In genomic region chr12:100027281-100027680, GRCm38 (mm10) we compare ENCODE assay signal across 25 mouse cellular contexts.
DNase-seq lines count a peak whose midpoint lies in the region; ATAC-seq lines count a peak whose summit lies in the region.
"Had no signal": no experiment of that assay in that cellular context is flagged by ENCODE, and none has a peak within 500 bp of the region (broad histone marks: within the 10 kb centered on the region; RNA-seq: fewer than 3 reads in every experiment).

No protein-coding gene starts in this region.

- H3K27ac ChIP-seq in liver, embryonic 11.5 days (ENCODE audit: low read depth, low read length): no peak overlapping the region
- H3K27ac ChIP-seq in liver, embryonic 12.5 days: no peak overlapping the region
- H3K27ac ChIP-seq in macrophage: peak overlapping the region; percentile 35
- H3K27ac ChIP-seq: embryonic facial prominence, embryonic 13.5 days; embryonic facial prominence, embryonic 15.5 days; forebrain, embryonic 10.5 days; forebrain, embryonic 12.5 days had no signal

- no peaks in the 10 kb centered on the region for H3K36me3 ChIP-seq in liver, embryonic 11.5 days (ENCODE audit: control insufficient read depth, insufficient read depth, low read length)
- H3K36me3 ChIP-seq in liver, embryonic 12.5 days: no peaks in the 10 kb centered on the region
- no peaks in the 10 kb centered on the region for H3K36me3 ChIP-seq in macrophage (ENCODE audit: inconsistent target)
- H3K36me3 ChIP-seq: embryonic facial prominence, embryonic 13.5 days; embryonic facial prominence, embryonic 15.5 days; forebrain, embryonic 10.5 days; forebrain, embryonic 12.5 days had no signal

- DNase-seq in heart, adult 11 months: peak; percentile 72
- no peak for DNase-seq in heart, postnatal 14 days
- DNase-seq in liver, embryonic 11.5 days (ENCODE audit: low spot score): peak; percentile 9
- DNase-seq in urinary bladder, postnatal 4 days (ENCODE audit: low spot score in 2 of 2): peak; percentile 13 to 48
- DNase-seq in urinary bladder, adult 18-20 months (ENCODE audit: low spot score in 2 of 2): no peak
- DNase-seq in left cerebral cortex, postnatal 10 days (ENCODE audit: extremely low spot score in 1 of 2, low spot score in 2 of 2): no peak
- DNase-seq: adrenal gland, adult 2 months; adrenal gland, postnatal 10 days; adrenal gland, postnatal 25 days; cerebellum, adult 11 months; cerebellum, adult 18-20 months; cerebellum, adult 8-10 months; cerebellum, adult 9-11 months; cerebellum, postnatal 14 days; cerebellum, postnatal 36 days; embryo, embryonic 11 days had no signal

- H3K4me1 ChIP-seq in liver, embryonic 11.5 days (replicated peaks; ENCODE audit: control insufficient read depth, insufficient read depth, low read length): no peaks in the 10 kb centered on the region
- H3K4me1 ChIP-seq in liver, embryonic 12.5 days: no peaks in the 10 kb centered on the region
- H3K4me1 ChIP-seq: embryonic facial prominence, embryonic 13.5 days; embryonic facial prominence, embryonic 15.5 days; forebrain, embryonic 12.5 days had no signal

- H3K4me3 ChIP-seq in liver, embryonic 11.5 days (ENCODE audit: low read depth, low read length): no peak overlapping the region
- no peak overlapping the region for H3K4me3 ChIP-seq in liver, embryonic 12.5 days
- H3K4me3 ChIP-seq in macrophage (ENCODE audit: inconsistent target): no peak overlapping the region
- H3K4me3 ChIP-seq: embryonic facial prominence, embryonic 13.5 days; embryonic facial prominence, embryonic 15.5 days; erythroblast, embryonic 14.5 days; forebrain, embryonic 10.5 days; forebrain, embryonic 12.5 days had no signal

- H3K9me3 ChIP-seq in liver, embryonic 11.5 days (ENCODE audit: control insufficient read depth, low read length): no peaks in the 10 kb centered on the region
- H3K9me3 ChIP-seq in liver, embryonic 12.5 days (replicated peaks): no peaks in the 10 kb centered on the region
- H3K9me3 ChIP-seq: embryonic facial prominence, embryonic 13.5 days; embryonic facial prominence, embryonic 15.5 days; forebrain, embryonic 10.5 days; forebrain, embryonic 12.5 days had no signal

- no peaks in the 10 kb centered on the region for H3K27me3 ChIP-seq in liver, embryonic 11.5 days (replicated peaks; ENCODE audit: control insufficient read depth, insufficient read depth, low read length)
- H3K27me3 ChIP-seq in liver, embryonic 12.5 days (replicated peaks): no peaks in the 10 kb centered on the region
- H3K27me3 ChIP-seq: embryonic facial prominence, embryonic 13.5 days; embryonic facial prominence, embryonic 15.5 days had no signal

- intact Hi-C loops in heart, postnatal 14 days (cut with DNase I): no loop called here
- intact Hi-C loops in left cerebral cortex, postnatal 10 days (cut with DNase I): no loop called here

- 75% methylated on average over 7 of the region's 7 CpGs for WGBS in liver, embryonic 11.5 days
- WGBS in liver, embryonic 12.5 days (ENCODE audit: insufficient replicate concordance): 58% methylated on average over 7 of the region's 7 CpGs
- 92% methylated on average over 7 of the region's 7 CpGs for WGBS in macrophage (ENCODE audit: missing documents)

- H3K9ac ChIP-seq in liver, embryonic 11.5 days (ENCODE audit: low read depth, low read length): no peak overlapping the region
- no peak overlapping the region for H3K9ac ChIP-seq in liver, embryonic 12.5 days
- H3K9ac ChIP-seq: embryonic facial prominence, embryonic 13.5 days; embryonic facial prominence, embryonic 15.5 days; forebrain, embryonic 12.5 days had no signal

- H3K4me2 ChIP-seq in liver, embryonic 11.5 days: no peak overlapping the region
- H3K4me2 ChIP-seq in liver, embryonic 12.5 days: no peak overlapping the region
- H3K4me2 ChIP-seq: embryonic facial prominence, embryonic 13.5 days; embryonic facial prominence, embryonic 15.5 days; forebrain, embryonic 12.5 days had no signal

- H3K79me2 ChIP-seq in macrophage (ENCODE audit: inconsistent target): peaks cover 96% of the 10 kb centered on the region

- ATAC-seq in liver, embryonic 11.5 days (replicated peaks; ENCODE audit: low FRiP score): no peak
- ATAC-seq in liver, embryonic 12.5 days: no peak
- ATAC-seq: forebrain, embryonic 14.5 days; forebrain, embryonic 16.5 days had no signal

Comparison
In these comparisons a context has a peak if more than half of its experiments do, and no peak if none do; other contexts are left out.
1. DNase-seq: peak in heart, adult 11 months (single experiment), liver, embryonic 11.5 days (single experiment) and urinary bladder, postnatal 4 days (2 of 2); none in heart, postnatal 14 days (0 of 2), urinary bladder, adult 18-20 months (0 of 2) and left cerebral cortex, postnatal 10 days (0 of 2).